ENCODE assay signal across 12 mouse cellular contexts in the genomic region with DNA sequence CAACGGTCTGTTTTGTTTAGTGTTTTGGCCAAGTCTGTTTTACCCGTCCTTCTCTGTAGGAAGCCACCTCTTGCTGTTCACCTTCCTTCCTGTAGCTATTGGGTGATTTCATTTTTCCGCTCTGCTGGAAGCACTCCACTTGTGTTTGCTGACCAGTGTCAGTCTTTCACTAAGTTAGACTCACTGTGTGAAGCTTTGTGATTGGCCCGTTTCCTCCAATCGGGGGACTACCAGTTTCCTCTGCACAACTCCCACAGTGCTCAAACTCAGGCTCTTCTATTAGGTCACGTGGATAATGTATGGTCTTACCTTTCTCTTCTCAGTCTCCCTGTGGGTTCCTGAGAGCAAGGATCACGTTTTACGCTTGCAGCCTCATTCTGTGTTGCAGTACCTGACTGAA. TPM values are rescaled to one million over a fixed set of nuclear protein-coding genes. Genes with fewer than 3 reads are reported as not detected.
DNase-seq lines count a peak whose midpoint lies in the region; ATAC-seq lines count a peak whose summit lies in the region.
"Had no signal": no experiment of that assay in that cellular context is flagged by ENCODE, and none has a peak within 500 bp of the region (broad histone marks: within the 10 kb centered on the region; RNA-seq: fewer than 3 reads in every experiment).

No protein-coding gene starts in this region.

- peaks cover 16% of the 10 kb centered on the region for H3K4me1 ChIP-seq in lung, embryonic 16.5 days (replicated peaks; ENCODE audit: control insufficient read depth, insufficient read depth, low read length)

- WGBS in lung, embryonic 16.5 days = 36% methylated on average over 8 of the region's 8 CpGs

- no peak overlapping the region for H3K27ac ChIP-seq in lung, embryonic 16.5 days (ENCODE audit: low read length)
- H3K27ac ChIP-seq: hindbrain, embryonic 13.5 days; neural tube, embryonic 13.5 days had no signal

- no peak overlapping the region for H3K9ac ChIP-seq in lung, embryonic 16.5 days (ENCODE audit: low read length)
- H3K9ac ChIP-seq: hindbrain, embryonic 13.5 days; neural tube, embryonic 13.5 days had no signal

- no peak overlapping the region for H3K4me3 ChIP-seq in lung, embryonic 16.5 days (ENCODE audit: low read length)
- H3K4me3 ChIP-seq: hindbrain, embryonic 13.5 days; neural tube, embryonic 13.5 days had no signal

- no peaks in the 10 kb centered on the region for H3K27me3 ChIP-seq in lung, embryonic 16.5 days (ENCODE audit: control insufficient read depth, insufficient read depth, low read depth, low read length)
- H3K27me3 ChIP-seq: hindbrain, embryonic 13.5 days; neural tube, embryonic 13.5 days had no signal

- H3K36me3 ChIP-seq in lung, embryonic 16.5 days (ENCODE audit: control insufficient read depth, insufficient read depth, low read length) = 0 out of 2 replicates have a peak, but pooled peaks cover 1% of the 10 kb centered on the region

- no peak for DNase-seq in lung, adult 18-20 months
- peak; percentile 38 for DNase-seq in thymus, postnatal 25 days
- no peak for DNase-seq in kidney, postnatal 14 days
- no peak for DNase-seq in right cerebral cortex, adult 2 months (ENCODE audit: low spot score in 2 of 2)
- DNase-seq in urinary bladder, postnatal 14 days (ENCODE audit: low spot score) = no peak
- DNase-seq: adrenal gland, postnatal 10 days; cerebellum, postnatal 14 days had no signal

- no peak for ATAC-seq in lung, embryonic 16.5 days (ENCODE audit: low read depth)
- ATAC-seq in hematopoietic stem cell, adult 5-6 weeks (replicated peaks in 1 of 2; ENCODE audit: insufficient read depth in 1 of 2, low FRiP score in 2 of 2, low TSS enrichment in 1 of 2, low read depth in 1 of 2, poor library complexity in 2 of 2, severe bottlenecking in 2 of 2) = peak; percentile 50 to 62
- ATAC-seq in megakaryocyte-erythroid progenitor cell, adult 5-6 weeks (replicated peaks; ENCODE audit: low FRiP score, low TSS enrichment, poor library complexity, severe bottlenecking) = peak; percentile 76

- peak overlapping the region; percentile 27; the same call in 1 of the 2 replicates for H3K4me2 ChIP-seq in lung, embryonic 16.5 days (ENCODE audit: low read depth, low read length)
- H3K4me2 ChIP-seq: hindbrain, embryonic 13.5 days; neural tube, embryonic 13.5 days had no signal

- H3K9me3 ChIP-seq in lung, embryonic 16.5 days (ENCODE audit: control insufficient read depth, low read length) = no peaks in the 10 kb centered on the region
- H3K9me3 ChIP-seq: hindbrain, embryonic 13.5 days; neural tube, embryonic 13.5 days had no signal

RNA-seq across cellular contexts. Expression of a gene that starts 3.2 kb away (rescaled TPM):
- 510 and 546 TPM in 2 replicates for polyA plus RNA-seq in lung, embryonic 16.5 days (2015; fragmentation: Nextera tagmentation; extraction: Ambion mirVana)
- total RNA-seq in hematopoietic stem cell, adult 5-6 weeks (2017) = 2,651 and 2,978 TPM in 2 replicates
- 2,306 and 2,977 TPM in 2 replicates for total RNA-seq in megakaryocyte-erythroid progenitor cell, adult 5-6 weeks (2014; fragmentation: Nextera tagmentation)
- 2,430 and 3,681 TPM in 2 replicates for total RNA-seq in megakaryocyte-erythroid progenitor cell, adult 5-6 weeks (2017)

RNA-seq across cellular contexts. Expression of a gene that starts 15.3 kb away (rescaled TPM):
- 30.0 and 33.9 TPM in 2 replicates for polyA plus RNA-seq in lung, embryonic 16.5 days (2015; fragmentation: Nextera tagmentation; extraction: Ambion mirVana)
- total RNA-seq in hematopoietic stem cell, adult 5-6 weeks (2017) = 1.5 and 16.3 TPM in 2 replicates
- total RNA-seq in megakaryocyte-erythroid progenitor cell, adult 5-6 weeks (2014; fragmentation: Nextera tagmentation) = not detected in 2 replicates
- 3.7 TPM in 1 of 2 replicates, not detected in the other for total RNA-seq in megakaryocyte-erythroid progenitor cell, adult 5-6 weeks (2017)

RNA-seq across cellular contexts. Expression of a gene that starts 34.7 kb away (rescaled TPM):
- 17.0 and 17.2 TPM in 2 replicates for polyA plus RNA-seq in lung, embryonic 16.5 days (2015; fragmentation: Nextera tagmentation; extraction: Ambion mirVana)
- 47.4 and 48.2 TPM in 2 replicates for total RNA-seq in hematopoietic stem cell, adult 5-6 weeks (2017)
- 5.8 and 7.2 TPM in 2 replicates for total RNA-seq in megakaryocyte-erythroid progenitor cell, adult 5-6 weeks (2014; fragmentation: Nextera tagmentation)
- total RNA-seq in megakaryocyte-erythroid progenitor cell, adult 5-6 weeks (2017) = 13.9 and 14.1 TPM in 2 replicates
